Comparison of ENCODE assay signal across 16 mouse cellular contexts in the genomic region with DNA sequence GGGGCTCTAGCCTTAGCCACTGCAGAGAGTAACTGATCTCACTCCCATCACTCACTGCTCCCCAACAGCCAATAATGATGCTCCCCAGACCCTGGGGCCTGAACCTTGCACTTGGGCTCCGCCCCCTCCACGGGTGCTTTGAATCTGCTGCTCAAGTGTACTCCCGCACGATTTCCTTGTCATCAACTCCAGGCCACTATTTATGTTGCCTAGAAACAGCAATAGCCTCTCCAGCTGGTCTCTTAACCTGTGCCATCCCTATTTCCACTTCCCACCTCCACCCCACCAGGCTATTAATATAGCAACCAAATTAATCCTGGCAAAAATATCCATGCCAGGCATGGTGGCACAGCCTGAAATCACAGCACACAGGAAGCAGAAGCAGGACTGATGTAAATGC. TPM values are rescaled to one million over a fixed set of nuclear protein-coding genes. Genes with fewer than 3 reads are reported as not detected.
DNase-seq lines count a peak whose midpoint lies in the region; ATAC-seq lines count a peak whose summit lies in the region.
"Had no signal": no experiment of that assay in that cellular context is flagged by ENCODE, and none has a peak within 500 bp of the region (broad histone marks: within the 10 kb centered on the region; RNA-seq: fewer than 3 reads in every experiment).

No protein-coding gene starts in this region.

- 0 out of 2 replicates have a peak, but pooled peaks cover 3% of the 10 kb centered on the region for H3K4me1 ChIP-seq in kidney, embryonic 15.5 days
- H3K4me1 ChIP-seq: lung, embryonic 15.5 days had no signal

- no peaks in the 10 kb centered on the region for H3K9me3 ChIP-seq in kidney, embryonic 15.5 days (replicated peaks)
- H3K9me3 ChIP-seq: lung, embryonic 15.5 days had no signal

- no peak overlapping the region for H3K27ac ChIP-seq in kidney, embryonic 15.5 days
- H3K27ac ChIP-seq: lung, embryonic 15.5 days had no signal

- no peak overlapping the region for H3K4me2 ChIP-seq in kidney, embryonic 15.5 days
- H3K4me2 ChIP-seq: lung, embryonic 15.5 days had no signal

- H3K4me3 ChIP-seq in kidney, embryonic 15.5 days (replicated peaks) = no peak overlapping the region
- H3K4me3 ChIP-seq: lung, embryonic 15.5 days had no signal

- no peaks in the 10 kb centered on the region for H3K27me3 ChIP-seq in kidney, embryonic 15.5 days
- H3K27me3 ChIP-seq: lung, embryonic 15.5 days; Patski had no signal

- no peak for ATAC-seq in kidney, embryonic 15.5 days (replicated peaks; ENCODE audit: low FRiP score)
- 0 out of 2 replicates have a peak, but pooled peaks have one; percentile 17 for ATAC-seq in granulocyte monocyte progenitor cell, adult 5-6 weeks (replicated peaks; ENCODE audit: poor library complexity, severe bottlenecking)
- ATAC-seq: forebrain, embryonic 16.5 days; midbrain, embryonic 16.5 days; Patski had no signal

- peaks cover 51% of the 10 kb centered on the region for H3K36me3 ChIP-seq in kidney, embryonic 15.5 days

- no peak overlapping the region for H3K9ac ChIP-seq in kidney, embryonic 15.5 days
- H3K9ac ChIP-seq: lung, embryonic 15.5 days had no signal

- peak; percentile 90 for DNase-seq in heart, adult 11 months
- no peak for DNase-seq in heart, postnatal 25 days (ENCODE audit: low spot score)
- DNase-seq in kidney, postnatal 10 days = peak; percentile 9
- DNase-seq in cerebellum, adult 9-10 months = peak; percentile 67
- no peak for DNase-seq in layer of hippocampus, adult 8-10 months (ENCODE audit: low spot score in 2 of 2)
- DNase-seq: left cerebral cortex, postnatal 4 days; right cerebral cortex, postnatal 14 days; thymus, postnatal 4 days had no signal

- intact Hi-C loops in heart, postnatal 25 days (cut with DNase I) = no loop called here

- 39% methylated on average over 4 of the region's 4 CpGs for WGBS in kidney, embryonic 15.5 days

RNA-seq across cellular contexts. Expression of gene Spag4, which starts 14.7 kb away (rescaled TPM):
- total RNA-seq in heart, postnatal 25 days (2021) = 1 to 10 TPM in 1 of 2 experiments, under 1 TPM in 1; 0.75 to 1.4 TPM
- 3.6 and 4.1 TPM in 2 replicates for polyA plus RNA-seq in kidney, embryonic 15.5 days (2015; fragmentation: Nextera tagmentation; extraction: Ambion mirVana)
- 0.49 and 8.3 TPM in 2 replicates for total RNA-seq in granulocyte monocyte progenitor cell, adult 5-6 weeks (2014; fragmentation: Nextera tagmentation)
- total RNA-seq in granulocyte monocyte progenitor cell, adult 5-6 weeks (2017) = 1.5 and 4.8 TPM in 2 replicates
- total RNA-seq in layer of hippocampus, adult 8-10 months (2022) = 1 to 10 TPM; 3.3 to 4.7 (median 4.2) TPM

RNA-seq across cellular contexts. Expression of gene Fer1l4, which starts 26.9 kb away (rescaled TPM):
- not detected for total RNA-seq in heart, postnatal 25 days (2021)
- polyA plus RNA-seq in kidney, embryonic 15.5 days (2015; fragmentation: Nextera tagmentation; extraction: Ambion mirVana) = 0.08 TPM in 1 of 2 replicates, not detected in the other
- not detected in 2 replicates for total RNA-seq in granulocyte monocyte progenitor cell, adult 5-6 weeks (2014; fragmentation: Nextera tagmentation)
- total RNA-seq in granulocyte monocyte progenitor cell, adult 5-6 weeks (2017) = not detected in 2 replicates
- not detected for total RNA-seq in layer of hippocampus, adult 8-10 months (2022)
- total RNA-seq: adrenal gland, postnatal 4 days; left cerebral cortex, postnatal 4 days had no signal
- polyA plus RNA-seq: forebrain, embryonic 16.5 days; lung, embryonic 15.5 days; midbrain, embryonic 16.5 days; neural tube, embryonic 14.5 days; Patski had no signal

RNA-seq across cellular contexts. Expression of gene Cpne1, which starts 32.1 kb away (rescaled TPM):
- 10 to 100 TPM; 15.6 to 18.4 TPM for total RNA-seq in heart, postnatal 25 days (2021)
- 69.6 and 71.2 TPM in 2 replicates for polyA plus RNA-seq in kidney, embryonic 15.5 days (2015; fragmentation: Nextera tagmentation; extraction: Ambion mirVana)
- 34.2 and 51.5 TPM in 2 replicates for total RNA-seq in granulocyte monocyte progenitor cell, adult 5-6 weeks (2014; fragmentation: Nextera tagmentation)
- total RNA-seq in granulocyte monocyte progenitor cell, adult 5-6 weeks (2017) = 14.7 and 16.5 TPM in 2 replicates
- 10 to 100 TPM; 31.2 to 34.6 (median 33.0) TPM for total RNA-seq in layer of hippocampus, adult 8-10 months (2022)

RNA-seq across cellular contexts. Expression of gene Rbm12, which starts 32.1 kb away (rescaled TPM):
- 10 to 100 TPM; 13.2 to 14.2 TPM for total RNA-seq in heart, postnatal 25 days (2021)
- 30.5 and 32.8 TPM in 2 replicates for polyA plus RNA-seq in kidney, embryonic 15.5 days (2015; fragmentation: Nextera tagmentation; extraction: Ambion mirVana)
- total RNA-seq in granulocyte monocyte progenitor cell, adult 5-6 weeks (2014; fragmentation: Nextera tagmentation) = 28.6 and 49.6 TPM in 2 replicates
- 40.2 and 53.5 TPM in 2 replicates for total RNA-seq in granulocyte monocyte progenitor cell, adult 5-6 weeks (2017)
- total RNA-seq in layer of hippocampus, adult 8-10 months (2022) = 10 to 100 TPM; 25.4 to 37.4 (median 33.1) TPM

RNA-seq across cellular contexts. Expression of gene Gm28036, which starts 47.2 kb away (rescaled TPM):
- 10 to 100 TPM; 10.3 to 12.9 TPM for total RNA-seq in heart, postnatal 25 days (2021)
- 18.1 and 19.4 TPM in 2 replicates for polyA plus RNA-seq in kidney, embryonic 15.5 days (2015; fragmentation: Nextera tagmentation; extraction: Ambion mirVana)
- 11.6 and 29.4 TPM in 2 replicates for total RNA-seq in granulocyte monocyte progenitor cell, adult 5-6 weeks (2014; fragmentation: Nextera tagmentation)
- 27.0 and 32.3 TPM in 2 replicates for total RNA-seq in granulocyte monocyte progenitor cell, adult 5-6 weeks (2017)
- 10 to 100 TPM; 17.8 to 23.4 (median 20.3) TPM for total RNA-seq in layer of hippocampus, adult 8-10 months (2022)

Comparison
In these comparisons a context has a peak if more than half of its experiments do, and no peak if none do; other contexts are left out.
1. DNase-seq: peak in heart, adult 11 months (single experiment), kidney, postnatal 10 days (single experiment) and cerebellum, adult 9-10 months (single experiment); none in heart, postnatal 25 days (single experiment) and layer of hippocampus, adult 8-10 months (0 of 2).